Mouse (Mus musculus): ENCODE data around the gene Ak5.
"Not testable (repeated sequence)": the region's sequence is repeated elsewhere in the genome, so short reads cannot be mapped to it uniquely, and the experiment has no call there.

The Ak5 gene

GRCm38 (mm10) chr3:152668239-152668638 is at the start of gene Ak5:
Gene Ak5, minus strand, starts transcription at chr3:152668360.
- DNase-seq, result no peak

DNA sequence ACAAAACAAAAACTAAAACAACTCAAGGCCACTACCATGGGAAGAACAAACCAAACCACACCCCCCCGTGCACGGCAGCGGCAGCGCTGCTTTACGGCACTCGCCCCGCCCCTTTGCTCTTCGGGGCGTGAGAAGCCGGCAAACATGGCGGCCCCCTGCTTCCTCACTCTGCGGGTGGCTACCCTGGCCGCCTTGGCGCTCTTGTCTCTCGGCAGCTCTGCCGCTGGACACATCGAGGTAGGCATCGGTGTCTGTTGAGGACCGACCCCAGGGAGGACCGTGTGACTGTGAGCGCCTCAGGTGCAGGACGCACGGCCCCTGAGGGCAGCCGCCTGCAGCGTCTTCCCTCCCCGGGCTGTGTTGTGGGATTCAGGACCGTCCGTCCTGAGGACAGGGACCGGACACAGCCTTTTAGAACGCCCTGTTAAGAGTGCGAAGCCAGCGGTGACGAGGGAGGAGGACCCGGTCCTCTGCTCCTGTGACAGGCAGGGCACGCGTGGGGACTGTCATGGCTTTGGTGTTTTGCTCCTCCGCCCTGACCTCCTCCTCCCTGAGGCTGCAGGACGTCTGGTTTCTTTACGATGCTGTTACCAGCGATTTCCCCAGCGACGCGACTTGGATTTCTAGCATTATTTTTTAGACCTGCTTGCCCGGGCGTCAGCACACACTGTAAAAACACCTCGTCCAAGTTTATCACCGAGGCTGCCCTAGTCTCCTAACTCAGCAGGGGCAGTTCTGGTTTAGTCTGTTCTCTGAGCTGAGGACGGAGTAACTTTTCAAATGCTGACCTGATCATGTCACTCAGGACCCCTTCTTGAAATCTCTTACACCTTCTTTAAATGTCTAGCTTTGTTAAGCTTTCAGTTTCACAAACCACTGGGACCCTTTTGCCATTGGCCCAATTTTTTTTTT is 46.1 kb upstream of the Ak5 start, which contains the start of gene Pigk:
Gene Pigk (plus strand): TSS at position 110 of the 912 bp plus-strand sequence.
- peak; percentile 90 to 93 for DNase-seq

- DNase-seq, result no peak
These were observed 44.8 kb upstream of the Ak5 start for GRCm38 (mm10) chr3:152712957-152713356.

DNA sequence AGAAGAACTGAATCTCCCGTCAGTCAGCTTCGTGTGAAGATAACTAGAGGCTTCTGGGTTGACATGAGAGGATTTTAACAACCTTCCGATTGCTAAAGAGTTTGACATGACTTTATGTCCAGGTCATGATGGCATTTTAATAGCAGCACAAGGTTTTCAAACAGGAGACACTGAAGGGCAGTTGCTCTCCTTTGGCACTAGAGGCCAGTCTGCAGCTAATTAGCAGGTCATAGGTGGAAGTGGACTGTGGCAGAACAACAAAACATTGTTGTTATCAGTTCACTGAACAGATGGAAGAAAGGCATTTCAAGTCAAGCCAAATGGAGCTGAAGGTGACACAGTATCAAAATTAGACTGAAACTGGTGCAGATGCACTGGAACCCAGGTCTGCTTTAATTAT is 41.8 kb upstream of the Ak5 start:
- DNase-seq, result peak in 1 of 2 experiments; percentile 19

DNA sequence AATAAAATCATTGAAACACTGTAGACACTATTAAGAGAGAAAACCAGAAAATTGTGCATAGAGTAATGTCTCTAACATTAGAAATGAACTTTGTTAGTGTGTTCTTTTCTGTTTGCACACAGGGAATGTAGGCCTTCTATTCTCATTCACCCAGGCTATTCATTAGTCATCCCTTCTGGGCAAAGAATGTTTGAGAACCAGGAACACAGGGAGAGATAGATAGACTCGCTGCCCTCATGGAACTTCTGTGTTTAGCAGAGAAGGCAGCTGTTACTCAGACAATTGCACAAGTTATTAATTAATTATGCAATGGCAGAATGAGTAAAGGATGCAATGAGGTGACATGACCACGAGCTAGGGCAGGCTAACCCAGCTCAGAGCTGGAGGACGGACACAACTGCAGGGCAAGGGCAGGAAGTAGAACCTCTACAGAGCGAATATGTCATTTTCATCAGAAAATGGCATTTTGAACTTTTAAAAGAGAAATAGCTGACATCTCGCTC is 39.2 kb upstream of the Ak5 start:
- no peak for DNase-seq

- no peak for DNase-seq
These were observed 38.7 kb upstream of the Ak5 start for GRCm38 (mm10) chr3:152706901-152707300.

- no peak for DNase-seq
These were observed 37.7 kb upstream of the Ak5 start for GRCm38 (mm10) chr3:152705826-152706225.

DNA sequence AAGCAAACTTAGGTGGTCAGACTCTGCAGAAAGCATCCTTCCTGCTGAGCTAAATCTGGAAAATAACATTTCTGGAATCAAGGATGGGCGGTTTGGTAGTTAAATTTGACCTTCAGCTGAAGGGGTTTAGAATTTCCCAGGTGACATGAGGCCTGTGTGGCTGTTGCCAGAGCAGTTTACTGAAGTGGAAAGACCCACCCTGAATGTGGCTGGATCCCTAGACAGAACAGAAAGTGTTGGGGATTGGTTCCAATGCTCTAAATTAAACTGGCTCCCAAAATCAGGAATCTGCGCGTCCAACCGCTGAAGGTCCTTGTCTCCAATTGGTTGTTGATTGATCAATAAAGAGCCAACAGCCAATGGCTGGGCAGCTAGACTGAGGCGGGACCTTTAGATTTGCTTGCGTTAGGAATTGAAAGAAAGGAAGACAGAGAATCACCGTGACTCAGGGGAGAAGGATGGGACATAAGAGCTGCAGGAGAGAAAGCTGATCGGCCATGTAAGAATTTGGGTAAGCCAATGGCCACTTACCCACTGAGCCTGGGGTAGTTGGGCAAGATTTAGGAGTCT is 34.2 kb upstream of the Ak5 start:
- no peak for DNase-seq

DNA sequence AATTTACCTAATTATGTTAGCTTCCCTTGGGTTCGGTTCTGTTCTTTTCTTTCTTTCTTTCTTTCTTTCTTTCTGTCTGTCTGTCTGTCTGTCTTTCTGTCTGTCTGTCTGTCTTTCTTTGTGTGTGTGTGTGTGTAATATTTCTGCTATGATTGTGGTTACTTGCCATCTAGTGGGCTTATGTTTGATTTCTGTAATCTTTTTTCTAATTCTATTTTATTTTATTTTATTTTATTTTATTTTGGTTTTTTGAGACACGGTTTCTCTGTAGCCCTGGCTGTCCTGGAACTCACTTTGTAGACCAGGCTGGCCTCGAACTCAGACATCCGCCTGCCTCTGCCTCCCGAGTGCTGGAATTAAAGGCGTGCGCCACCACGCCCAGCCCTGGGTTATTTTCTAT is 33.4 kb upstream of the Ak5 start:
- DNase-seq, result not testable (repeated sequence)

DNA sequence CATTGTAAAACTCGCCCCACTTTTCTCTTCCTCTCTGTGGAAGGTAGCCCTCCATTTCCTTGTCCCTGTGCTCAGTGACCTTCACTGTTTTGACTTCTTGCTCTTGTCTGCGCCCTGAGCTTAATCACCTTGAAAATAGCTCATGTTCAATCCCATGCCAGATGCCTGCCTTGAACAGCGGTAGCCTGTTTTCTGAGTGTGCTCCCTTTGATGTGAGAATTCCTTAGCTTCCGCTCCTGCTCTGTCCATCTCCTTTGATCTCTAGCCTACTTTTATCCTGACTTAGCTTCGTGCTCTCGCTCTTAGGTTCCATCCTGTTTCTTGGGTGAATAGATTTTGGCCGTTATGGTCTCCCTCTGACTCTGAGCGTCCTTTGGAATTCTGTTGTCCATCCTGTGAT is 31.1 kb upstream of the Ak5 start:
- DNase-seq, result no peak

DNA sequence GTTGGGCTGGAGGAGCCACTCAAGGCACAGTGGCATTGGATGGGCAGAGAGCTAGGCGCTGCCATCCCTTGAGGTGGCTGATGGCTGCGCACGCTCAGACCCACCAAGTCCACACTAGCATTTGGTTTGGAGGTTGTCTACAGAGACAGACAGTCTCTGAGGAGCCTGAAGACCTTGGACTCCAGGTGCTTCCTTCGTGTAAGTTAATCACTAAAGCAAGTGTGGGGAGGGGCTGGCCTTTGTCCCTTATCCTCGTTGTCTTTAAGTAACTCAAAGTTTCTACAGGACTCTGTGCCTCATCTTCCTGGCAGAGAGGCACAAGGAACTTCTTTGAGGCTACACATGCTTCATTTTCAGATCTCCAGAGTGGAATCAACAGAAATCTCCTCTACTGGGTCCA is 29.9 kb upstream of the Ak5 start:
- no peak for DNase-seq

DNA sequence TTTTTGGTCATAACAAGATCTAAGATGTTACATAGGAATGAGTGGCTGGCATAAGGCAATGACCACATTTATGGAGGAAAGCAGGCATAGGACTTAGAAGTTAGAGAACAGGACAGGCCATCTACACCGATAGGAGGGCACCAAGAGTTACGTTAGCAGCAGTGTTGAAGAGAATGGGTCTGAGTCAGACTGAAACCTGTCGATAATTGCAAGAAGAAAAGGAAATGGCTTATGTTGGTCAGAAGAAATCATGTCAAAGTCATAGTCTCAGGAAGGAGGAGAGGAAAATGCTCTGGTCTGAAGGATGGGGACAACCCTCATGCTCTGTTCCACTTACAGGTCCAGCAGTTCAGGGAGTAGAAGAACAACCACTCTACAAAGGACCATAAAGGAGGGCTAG is 26.8 kb upstream of the Ak5 start:
- DNase-seq, result no peak

DNA sequence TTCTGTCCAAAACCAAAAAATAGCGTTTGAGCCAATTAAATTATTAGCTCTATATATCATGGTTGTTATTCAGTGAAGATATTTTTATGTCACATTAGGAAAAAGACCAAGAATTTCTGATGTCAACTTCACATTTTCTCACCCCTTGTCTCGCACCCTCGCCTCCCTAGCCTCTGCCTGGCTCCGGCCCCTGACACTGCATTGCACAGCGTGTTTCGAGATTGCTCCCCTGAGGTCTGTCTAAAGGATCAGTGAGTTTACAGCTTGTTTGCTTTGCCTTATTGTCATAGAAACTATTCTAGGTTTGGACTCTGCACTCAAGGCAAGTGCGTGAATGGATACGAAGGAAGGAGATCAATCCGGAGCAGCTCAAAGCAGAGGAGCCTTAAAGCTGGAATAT is 20.9 kb upstream of the Ak5 start:
- peak; percentile 36 to 67 for DNase-seq

DNA sequence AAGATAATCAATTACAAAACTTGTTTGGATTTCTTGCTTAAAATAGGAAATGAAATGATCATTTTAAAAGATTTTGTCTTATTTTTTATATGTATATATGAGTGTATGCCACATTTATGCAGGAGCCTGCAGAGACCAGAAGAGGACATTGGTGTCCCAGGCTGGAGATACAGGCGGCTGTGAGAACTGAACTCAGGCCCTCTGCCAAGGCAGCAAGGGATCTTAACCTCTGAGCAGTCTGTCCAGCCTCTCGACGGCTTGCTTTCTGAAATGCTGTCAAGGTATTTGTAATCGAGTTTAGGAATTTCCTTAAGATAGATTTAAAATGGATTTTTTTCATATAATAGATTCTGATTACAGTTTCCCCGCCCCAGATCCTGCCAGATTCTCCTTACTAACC is 20.4 kb upstream of the Ak5 start:
- DNase-seq, result peak; percentile 20 to 48

DNA sequence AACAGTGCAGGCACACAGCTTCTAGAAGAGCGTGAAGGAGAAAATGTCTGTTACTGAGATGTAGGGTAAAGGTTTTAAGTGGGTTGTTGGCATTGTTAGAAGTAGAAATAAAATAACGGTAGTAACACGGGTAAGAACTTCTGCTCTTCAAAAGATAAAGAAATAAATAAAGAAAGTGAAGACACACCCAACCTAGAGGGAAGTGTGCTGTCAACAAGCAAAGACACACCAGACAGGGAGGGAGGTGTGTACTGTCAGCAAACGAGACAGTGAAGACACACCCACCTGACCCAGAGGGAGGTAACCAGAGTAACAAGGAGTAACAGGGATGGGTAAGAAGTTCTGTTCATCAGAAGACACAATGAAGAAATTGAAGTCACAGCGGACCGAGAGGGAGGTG is 6.5 kb upstream of the Ak5 start:
- no peak for DNase-seq

- DNase-seq, result no peak
These were observed 1.6 kb upstream of the Ak5 start for GRCm38 (mm10) chr3:152669783-152670182.

- DNase-seq, result no peak
These were observed 633 bp upstream of the Ak5 start for GRCm38 (mm10) chr3:152668793-152669192.

- peak; percentile 7 to 35 for DNase-seq
These were observed 576 bp downstream of the Ak5 start for GRCm38 (mm10) chr3:152667356-152668211.

DNA sequence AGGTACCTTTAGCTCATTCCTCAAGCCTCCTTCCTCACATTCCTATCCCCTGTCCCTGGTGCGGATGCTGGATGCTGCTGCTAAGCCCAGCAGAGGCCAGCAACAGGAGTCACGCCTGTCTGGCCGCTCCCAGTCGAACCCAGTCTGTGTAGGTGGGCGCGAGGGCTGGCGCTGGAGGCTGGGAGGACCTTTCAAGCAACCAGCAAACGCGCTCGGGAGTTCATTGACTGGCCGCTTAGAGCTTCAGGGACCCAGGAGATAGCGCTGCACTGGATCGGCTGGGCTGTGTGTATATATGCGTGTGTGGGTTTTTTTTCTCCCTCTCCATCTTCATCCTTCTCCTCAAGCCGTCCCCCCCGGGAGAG is 1.2 kb downstream of the Ak5 start:
- DNase-seq, result peak in 1 of 2 experiments; percentile 34

- DNase-seq, result no peak
These were observed 9.6 kb downstream of the Ak5 start for GRCm38 (mm10) chr3:152658592-152658991.

GRCm38 (mm10) chr3:152651991-152652390 is 16.2 kb downstream of the Ak5 start:
- no peak for DNase-seq

GRCm38 (mm10) chr3:152644610-152645009 is 23.6 kb downstream of the Ak5 start:
- DNase-seq, result no peak
